Mouse (Mus musculus) left cerebral cortex, adult 2 months (tissue): ENCODE measurements around the gene Gm16430. TPM values are rescaled to one million over a fixed set of nuclear protein-coding genes. Genes with fewer than 3 reads are reported as not detected.
"Not testable (repeated sequence)": the region's sequence is repeated elsewhere in the genome, so short reads cannot be mapped to it uniquely, and the experiment has no call there.

Source experiments
- DNase-seq, 2 experiments: peaks; one replicate each; pipeline ENCODE4 v3.0.0; 2021 to 2022; ENCODE audit warnings: low spot score in 2 of 2, mixed read lengths in 1 of 2; ENCODE audit errors: extremely low spot score in 1 of 2
- H3K27ac ChIP-seq: fragments of 200-600 bp; 2 replicates; pipeline ENCODE4 v1.8.1; 2022
- H3K4me3 ChIP-seq: fragments of 200-600 bp; 2 replicates; pipeline ENCODE4 v1.8.1; 2022
- intact Hi-C: fragments of 180-260 bp; cut with DNase I; formaldehyde crosslinking; loops from one replicate; pipeline ENCODE4 v1.15.1; 2025
- long read RNA-seq, 2 experiments: library from polyadenylated mRNA; stranded (forward); transcript quantifications; one replicate each; pipeline ENCODE4 v2.0.0; 2021; ENCODE audit warnings: borderline mapping rate in 2 of 2
- total RNA-seq, 2 experiments: library from RNA; stranded (reverse); gene quantifications; 2 replicates each; pipeline ENCODE4 v1.2.3; 2021

The Gm16430 gene
- not detected for total RNA-seq
- long read RNA-seq, experiment 1 = 0 reads
- long read RNA-seq, experiment 2 = 0 reads

DNA sequence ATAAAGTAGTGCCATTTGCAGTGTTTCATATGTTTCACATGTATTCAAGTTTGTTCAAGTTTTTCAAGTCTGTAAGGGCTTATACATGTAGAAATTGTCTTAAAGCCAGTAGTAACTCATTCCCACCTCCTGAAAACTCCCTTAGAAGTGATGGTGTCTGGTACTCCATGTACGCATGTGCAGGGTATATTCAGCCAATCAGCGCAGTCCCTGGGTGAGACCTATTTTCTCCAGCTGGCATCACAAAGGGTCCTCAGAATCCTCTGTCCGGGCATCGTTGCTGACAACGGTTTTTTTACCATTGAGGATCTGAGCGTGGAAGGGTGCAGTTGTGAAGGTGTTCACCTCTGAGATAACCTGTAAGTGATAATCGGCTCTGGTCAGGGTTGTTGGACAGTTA lies at the start of gene Gm16430:
TSS of gene Gm16430 (plus strand) at position 301 of the 400 bp plus-strand sequence.
- DNase-seq, intact Hi-C loops, H3K4me3 ChIP-seq, H3K27ac ChIP-seq: not testable (repeated sequence)

Other genes with a start within 250 kb of the Gm16430 start
- not detected for gene Gm16405, start 91.0 kb upstream of the Gm16430 start, total RNA-seq